Mouse (Mus musculus) kidney, postnatal 0 days (tissue): Measurements from ENCODE around the gene Cdh13. TPM values are rescaled to one million over a fixed set of nuclear protein-coding genes. Genes with fewer than 3 reads are reported as not detected.
A peak's percentile ranks its signal among the peaks of the same experiment; 100 is the strongest.

Experiments used
- ATAC-seq: fragments of 200-750 bp; cut with Nextera tagmentation; replicated peaks from 2 replicates; pipeline ENCODE4 v1.8.0; 2017; ENCODE audit warnings: low read depth, moderate number of reproducible peaks, moderate TSS enrichment, moderate library complexity; ENCODE audit not compliant: low FRiP score
- DNase-seq: peaks from one replicate; pipeline ENCODE4 v3.0.0-alpha.2; 2016; ENCODE audit warnings: low spot score
- H3K27ac ChIP-seq: fragments of 300-500 bp; sonication (generic); 2 replicates; pipeline ENCODE4 v1.5.1; 2014; ENCODE audit warnings: mild to moderate bottlenecking
- H3K27me3 ChIP-seq: fragments of 300-500 bp; sonication (generic); 2 replicates; pipeline ENCODE4 v1.6.1; 2014; ENCODE audit warnings: low read length, mixed read lengths; ENCODE audit not compliant: insufficient read depth
- H3K36me3 ChIP-seq: fragments of 300-500 bp; sonication (generic); 2 replicates; pipeline ENCODE4 v1.6.1; 2014; ENCODE audit warnings: low read length, mixed read lengths; ENCODE audit not compliant: insufficient read depth
- H3K4me1 ChIP-seq: fragments of 300-500 bp; sonication (generic); replicated peaks from 2 replicates; pipeline ENCODE4 v1.6.1; 2014; ENCODE audit warnings: antibody characterized with exemption, low read length, mixed read lengths; ENCODE audit not compliant: insufficient read depth
- H3K4me2 ChIP-seq: fragments of 300-500 bp; sonication (generic); 2 replicates; pipeline ENCODE4 v1.6.1; 2014; ENCODE audit warnings: mild to moderate bottlenecking, low read length, moderate library complexity, mixed read lengths
- H3K4me3 ChIP-seq: fragments of 300-500 bp; sonication (generic); replicated peaks from 2 replicates; pipeline ENCODE4 v1.5.1; 2014; ENCODE audit warnings: low read depth, low read length
- H3K9ac ChIP-seq: fragments of 300-500 bp; sonication (generic); 2 replicates; pipeline ENCODE4 v1.6.1; 2014; ENCODE audit warnings: low read depth, low read length
- H3K9me3 ChIP-seq: fragments of 300-500 bp; sonication (generic); replicated peaks from 2 replicates; pipeline ENCODE4 v1.6.1; 2016; ENCODE audit warnings: low read length, inconsistent platforms, mixed read lengths
- CTCF ChIP-seq: IDR thresholded peaks from 2 replicates; pipeline ENCODE4 v1.5.1; 2016; ENCODE audit warnings: antibody characterized with exemption, low read depth, mild to moderate bottlenecking, moderate library complexity
- WGBS: fragments of 180-500 bp; shearing (Covaris S2); extraction: QIAGEN DNeasy Blood & Tissue Kit; methylation state at CpG from one replicate; pipeline ENCODE4 v1.1.7; 2014; 5-methylcytosine and 5-hydroxymethylcytosine counted together
- polyA plus RNA-seq: library from polyadenylated mRNA; unstranded; fragments of >200 nt; fragmentation: Nextera tagmentation; extraction: Ambion mirVana; gene quantifications from 2 replicates; pipeline ENCODE4 v1.2.1, GENCODE M21; 2015

The Cdh13 gene
- polyA plus RNA-seq, 1 experiment from 2014 or later, result 3.9 TPM

GRCm38 (mm10) chr8:118350136-118350535, 66.6 kb downstream of the Cdh13 start:
- H3K9me3 ChIP-seq, result no peaks in the 10 kb centered on the region
- no peak overlapping the region for H3K27ac ChIP-seq
- WGBS, result 67% methylated on average over 7 of the region's 7 CpGs
- no peak overlapping the region for H3K4me2 ChIP-seq
- H3K4me1 ChIP-seq, result no peaks in the 10 kb centered on the region
- no peaks in the 10 kb centered on the region for H3K27me3 ChIP-seq
- ATAC-seq, result no peak
- no peak overlapping the region for H3K4me3 ChIP-seq
- no peak for DNase-seq
- no peaks in the 10 kb centered on the region for H3K36me3 ChIP-seq
- no peak for TF ChIP-seq CTCF
- no peak overlapping the region for H3K9ac ChIP-seq

GRCm38 (mm10) chr8:118353022-118353421, 69.5 kb downstream of the Cdh13 start:
- no peak for ATAC-seq
- Histone ChIP-seq H3K4me3 (no peak overlapping the region), H3K36me3 (no peaks in the 10 kb centered on the region), H3K4me2 (no peak overlapping the region), H3K27ac (no peak overlapping the region), H3K9me3 (no peaks in the 10 kb centered on the region), H3K9ac (no peak overlapping the region), H3K4me1 (no peaks in the 10 kb centered on the region), H3K27me3 (no peaks in the 10 kb centered on the region)
- WGBS, result 63% methylated on average over 4 of the region's 4 CpGs
- DNase-seq, result no peak
- no peak for TF ChIP-seq CTCF

- no peak overlapping the region for H3K4me3 ChIP-seq
- no peaks in the 10 kb centered on the region for H3K9me3 ChIP-seq
- ATAC-seq, result no peak
- DNase-seq, result no peak
- no peak overlapping the region for H3K4me2 ChIP-seq
- no peaks in the 10 kb centered on the region for H3K36me3 ChIP-seq
- no peak overlapping the region for H3K27ac ChIP-seq
- WGBS, result 92% methylated on average over 5 of the region's 5 CpGs
- H3K9ac ChIP-seq, result no peak overlapping the region
- TF ChIP-seq CTCF, result no peak
- no peaks in the 10 kb centered on the region for H3K4me1 ChIP-seq
- no peaks in the 10 kb centered on the region for H3K27me3 ChIP-seq
These were observed 73.5 kb downstream of the Cdh13 start for GRCm38 (mm10) chr8:118357067-118357466.

- WGBS, result 91% methylated on average over 7 of the region's 7 CpGs
- Histone ChIP-seq H3K36me3 (no peaks in the 10 kb centered on the region), H3K9me3 (no peaks in the 10 kb centered on the region), H3K27ac (no peak overlapping the region), H3K4me1 (no peaks in the 10 kb centered on the region), H3K4me2 (no peak overlapping the region), H3K9ac (no peak overlapping the region), H3K27me3 (no peaks in the 10 kb centered on the region), H3K4me3 (no peak overlapping the region)
- no peak for DNase-seq
- no peak for ATAC-seq
- no peak for TF ChIP-seq CTCF
These were observed 74.1 kb downstream of the Cdh13 start for GRCm38 (mm10) chr8:118357596-118357995.

- Histone ChIP-seq H3K27me3 (no peaks in the 10 kb centered on the region), H3K9ac (no peak overlapping the region), H3K27ac (no peak overlapping the region), H3K9me3 (no peaks in the 10 kb centered on the region), H3K4me1 (no peaks in the 10 kb centered on the region), H3K36me3 (no peaks in the 10 kb centered on the region), H3K4me3 (no peak overlapping the region), H3K4me2 (no peak overlapping the region)
- no peak for DNase-seq
- ATAC-seq, result no peak
- WGBS, result 80% methylated on average over 3 of the region's 3 CpGs
- TF ChIP-seq CTCF, result no peak
These were observed 80.2 kb downstream of the Cdh13 start for GRCm38 (mm10) chr8:118363781-118364180.

GRCm38 (mm10) chr8:118373092-118373491, 89.6 kb downstream of the Cdh13 start:
- H3K4me3 ChIP-seq, result no peak overlapping the region
- H3K27ac ChIP-seq, result no peak overlapping the region
- no peak for DNase-seq
- H3K36me3 ChIP-seq, result no peaks in the 10 kb centered on the region
- H3K27me3 ChIP-seq, result no peaks in the 10 kb centered on the region
- no peak overlapping the region for H3K4me2 ChIP-seq
- no peaks in the 10 kb centered on the region for H3K9me3 ChIP-seq
- H3K9ac ChIP-seq, result no peak overlapping the region
- no peaks in the 10 kb centered on the region for H3K4me1 ChIP-seq
- WGBS, result 86% methylated on average over 3 of the region's 3 CpGs
- no peak for ATAC-seq
- no peak for TF ChIP-seq CTCF

- Histone ChIP-seq H3K36me3 (no peaks in the 10 kb centered on the region), H3K27me3 (no peaks in the 10 kb centered on the region), H3K9ac (no peak overlapping the region), H3K4me3 (no peak overlapping the region), H3K4me1 (no peaks in the 10 kb centered on the region), H3K9me3 (no peaks in the 10 kb centered on the region), H3K27ac (no peak overlapping the region), H3K4me2 (no peak overlapping the region)
- peak; percentile 38 for DNase-seq
- WGBS, result 59% methylated on average over 6 of the region's 6 CpGs
- no peak for ATAC-seq
- TF ChIP-seq CTCF, result no peak
These were observed 91.2 kb downstream of the Cdh13 start for GRCm38 (mm10) chr8:118374738-118375137.
